Mouse (Mus musculus): ENCODE data around the gene Impdh2. TPM values are rescaled to one million over a fixed set of nuclear protein-coding genes. Genes with fewer than 3 reads are reported as not detected.

Gene Impdh2
- total and polyA plus RNA-seq, 3 experiments: 405 to 485 (median 483) TPM

DNA sequence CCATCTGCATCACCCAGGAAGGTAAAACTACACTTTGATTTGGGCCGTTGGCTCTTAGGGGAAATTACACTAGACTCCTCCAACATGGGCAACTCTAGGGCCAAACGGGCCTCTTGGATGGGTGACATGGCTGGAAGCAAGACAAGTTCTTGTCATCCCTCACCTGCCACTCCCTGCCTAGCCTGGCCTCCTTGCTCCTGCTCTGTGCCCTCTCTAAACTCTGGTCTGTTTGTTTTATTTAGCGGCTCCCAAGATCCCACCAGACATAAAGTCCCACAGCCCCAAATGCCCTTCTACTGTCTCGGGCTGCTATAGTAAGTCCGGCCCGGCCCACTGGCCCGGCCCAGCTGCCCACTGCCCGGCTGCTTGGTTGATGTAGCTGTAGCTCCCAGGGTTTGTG lies 3.6 kb downstream of the Impdh2 start:
- in situ Hi-C loops (cut with MboI; ENCODE audit: low pct_ligation_motif_present, low pct_unique_long_range_greater_than_20kb, low sequenced_read_pairs) (no loop called here), dilution Hi-C loops (cut with MboI; ENCODE audit: extremely low pct_ligation_motif_present, extremely low pct_unique_long_range_greater_than_20kb, low sequenced_read_pairs) (no loop called here)
- no peaks in the 10 kb centered on the region for H3K9me3 ChIP-seq (replicated peaks; ENCODE audit: low read length)
- peaks cover 20% of the 10 kb centered on the region for H3K79me2 ChIP-seq (replicated peaks; ENCODE audit: control insufficient read depth, extremely low read depth, insufficient read depth, poor library complexity, severe bottlenecking)
- no peak overlapping the region for H3K4me3 ChIP-seq (replicated peaks in 1 of 3; ENCODE audit: low read depth in 2 of 3, low read length in 2 of 3, poor library complexity in 1 of 3)
- no peaks in the 10 kb centered on the region for H3K27me3 ChIP-seq (replicated peaks)
- H3K36me3 ChIP-seq (replicated peaks in 1 of 2; ENCODE audit: control insufficient read depth in 1 of 2, insufficient read depth in 1 of 2, low read length in 1 of 2): peaks cover 44 to 59% of the 10 kb centered on the region in 2 experiments
- no peak overlapping the region for H3K4me2 ChIP-seq (ENCODE audit: insufficient read depth, low read depth, poor library complexity, severe bottlenecking)
- no peak for DNase-seq (ENCODE audit: extremely low read depth)
- TF ChIP-seq JUN (IDR thresholded peaks at IDR 0.05; ENCODE audit: insufficient read depth, low read depth, low read length) (no peak), KAT2A (IDR thresholded peaks at IDR 0.05; ENCODE audit: insufficient replicate concordance, low read length) (no peak), SMC3 (IDR thresholded peaks at IDR 0.05; ENCODE audit: low read depth, low read length) (no peak), MAX (IDR thresholded peaks at IDR 0.05; ENCODE audit: low read length) (no peak), SIN3A (IDR thresholded peaks at IDR 0.05; ENCODE audit: low read length) (no peak), E2F4 (IDR thresholded peaks at IDR 0.05; ENCODE audit: insufficient replicate concordance, low read depth, low read length) (no peak), RAD21 (IDR thresholded peaks at IDR 0.05; ENCODE audit: low read depth, low read length) (no peak), ZMIZ1 (IDR thresholded peaks at IDR 0.05; ENCODE audit: low read depth, low read length) (no peak), ELF1 (IDR thresholded peaks at IDR 0.05; ENCODE audit: low read depth, low read length) (no peak)
- H3K9ac ChIP-seq (ENCODE audit: insufficient read depth, low read depth): no peak overlapping the region
- no peak overlapping the region for H3K27ac ChIP-seq (ENCODE audit: insufficient read depth, low read depth)
- peaks cover 13 to 50% of the 10 kb centered on the region in 2 experiments for H3K4me1 ChIP-seq (ENCODE audit: control insufficient read depth in 1 of 2, insufficient read depth in 2 of 2)

DNA sequence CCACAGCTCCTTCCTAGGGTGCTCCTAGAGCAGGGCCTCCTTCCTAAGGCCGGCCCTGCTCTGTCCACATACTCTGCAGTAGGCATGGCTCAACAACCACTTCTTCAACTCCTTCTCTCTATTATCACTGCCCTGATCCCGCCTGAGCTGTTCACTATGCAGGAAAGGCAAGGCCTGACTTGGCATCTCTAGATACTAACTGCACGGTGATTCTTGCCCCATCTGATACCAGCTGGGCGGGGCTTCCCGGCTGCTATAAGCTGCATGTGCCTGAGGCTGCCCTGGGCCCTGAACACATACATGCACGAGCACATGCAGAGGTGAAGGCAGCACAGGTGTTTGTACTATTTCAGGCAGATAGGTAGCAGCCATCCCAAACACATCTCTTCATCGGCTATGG lies 4.0 kb downstream of the Impdh2 start:
- dilution Hi-C loops (cut with MboI; ENCODE audit: extremely low pct_ligation_motif_present, extremely low pct_unique_long_range_greater_than_20kb, low sequenced_read_pairs) (no loop called here), in situ Hi-C loops (cut with MboI; ENCODE audit: low pct_ligation_motif_present, low pct_unique_long_range_greater_than_20kb, low sequenced_read_pairs) (no loop called here)
- H3K27me3 ChIP-seq (replicated peaks): no peaks in the 10 kb centered on the region
- no peak overlapping the region for H3K9ac ChIP-seq (ENCODE audit: insufficient read depth, low read depth)
- no peak overlapping the region for H3K4me2 ChIP-seq (ENCODE audit: insufficient read depth, low read depth, poor library complexity, severe bottlenecking)
- H3K4me3 ChIP-seq (replicated peaks in 1 of 3; ENCODE audit: low read depth in 2 of 3, low read length in 2 of 3, poor library complexity in 1 of 3): no peak overlapping the region
- H3K36me3 ChIP-seq (replicated peaks in 1 of 2; ENCODE audit: control insufficient read depth in 1 of 2, insufficient read depth in 1 of 2, low read length in 1 of 2): peaks cover 39 to 54% of the 10 kb centered on the region in 2 experiments
- no peak overlapping the region for H3K27ac ChIP-seq (ENCODE audit: insufficient read depth, low read depth)
- H3K9me3 ChIP-seq (replicated peaks; ENCODE audit: low read length): no peaks in the 10 kb centered on the region
- TF ChIP-seq USF1 (IDR thresholded peaks at IDR 0.05; ENCODE audit: low read depth, low read length) (no peak), MAZ (IDR thresholded peaks at IDR 0.05; ENCODE audit: low read depth, low read length) (no peak), GABPA (IDR thresholded peaks at IDR 0.05; ENCODE audit: insufficient replicate concordance, low read depth, low read length) (no peak)
- DNase-seq (ENCODE audit: extremely low read depth): no peak
- H3K79me2 ChIP-seq (replicated peaks; ENCODE audit: control insufficient read depth, extremely low read depth, insufficient read depth, poor library complexity, severe bottlenecking): peaks cover 20% of the 10 kb centered on the region
- H3K4me1 ChIP-seq (ENCODE audit: control insufficient read depth in 1 of 2, insufficient read depth in 2 of 2): peaks cover 13 to 50% of the 10 kb centered on the region in 2 experiments
